Mouse (Mus musculus) liver (tissue): ENCODE measurements at regions not wholly inside any gene's neighbourhood (a gene's known extent, or its start where the extent isn't known, plus 50 kb on each side); places are given as distances from the start of the nearest gene placed in this dataset.
"Not testable (repeated sequence)": the region's sequence is repeated elsewhere in the genome, so short reads cannot be mapped to it uniquely, and the experiment has no call there.

Experiments used
- DNase-seq: peaks from one replicate; pipeline ENCODE4 v3.0.0-alpha.2; 2020; ENCODE audit warnings: mixed read lengths

GRCm38 (mm10) chr15:52406156-52406885 lies 1478.4 kb upstream of the Gm7489 start:
- DNase-seq, result no peak

- DNase-seq, result no peak
Observed at GRCm38 (mm10) chr15:52412869-52413771, 1471.6 kb upstream of the Gm7489 start.

GRCm38 (mm10) chr15:52425976-52426375 lies 1458.7 kb upstream of the Gm7489 start:
- DNase-seq, result no peak

GRCm38 (mm10) chr15:52430491-52431158 lies 1454.1 kb upstream of the Gm7489 start:
- DNase-seq, result no peak

GRCm38 (mm10) chr15:52433639-52434038 lies 1451.1 kb upstream of the Gm7489 start:
- no peak for DNase-seq

- DNase-seq, result no peak
Observed at GRCm38 (mm10) chr15:52438403-52438802, 1446.3 kb upstream of the Gm7489 start.

- peak; percentile 67 for DNase-seq
Observed at GRCm38 (mm10) chr15:52458782-52459181, 1425.9 kb upstream of the Gm7489 start.

GRCm38 (mm10) chr15:52459315-52459714 lies 1425.4 kb upstream of the Gm7489 start:
- DNase-seq, result no peak

- no peak for DNase-seq
Observed at GRCm38 (mm10) chr15:52464226-52465138, 1420.2 kb upstream of the Gm7489 start.

GRCm38 (mm10) chr15:52478124-52478523 lies 1406.6 kb upstream of the Gm7489 start:
- DNase-seq, result not testable (repeated sequence)

- no peak for DNase-seq
Observed at GRCm38 (mm10) chr15:52480834-52481233, 1403.9 kb upstream of the Gm7489 start.

GRCm38 (mm10) chr15:52483598-52484165 lies 1401.0 kb upstream of the Gm7489 start:
- DNase-seq, result no peak

- no peak for DNase-seq
Observed at GRCm38 (mm10) chr15:52484276-52484675, 1400.4 kb upstream of the Gm7489 start.

GRCm38 (mm10) chr15:52505278-52505831 lies 1379.4 kb upstream of the Gm7489 start:
- no peak for DNase-seq

GRCm38 (mm10) chr15:52506930-52507329 lies 1377.8 kb upstream of the Gm7489 start:
- DNase-seq, result peak; percentile 54

GRCm38 (mm10) chr15:52508609-52509008 lies 1376.1 kb upstream of the Gm7489 start:
- DNase-seq, result no peak

GRCm38 (mm10) chr15:52510137-52510536 lies 1374.6 kb upstream of the Gm7489 start:
- DNase-seq, result no peak

- DNase-seq, result no peak
Observed at GRCm38 (mm10) chr15:52536594-52536993, 1348.1 kb upstream of the Gm7489 start.

GRCm38 (mm10) chr15:52558682-52559081 lies 1326.0 kb upstream of the Gm7489 start:
- no peak for DNase-seq

GRCm38 (mm10) chr15:52564078-52564477 lies 1320.6 kb upstream of the Gm7489 start:
- DNase-seq, result no peak

- DNase-seq, result no peak
Observed at GRCm38 (mm10) chr15:52565449-52565851, 1319.3 kb upstream of the Gm7489 start.

- no peak for DNase-seq
Observed at GRCm38 (mm10) chr15:52570256-52570655, 1314.5 kb upstream of the Gm7489 start.
